Mouse (Mus musculus): ENCODE measurements at regions not wholly inside any gene's neighbourhood (a gene's known extent, or its start where the extent isn't known, plus 50 kb on each side); places are given as distances from the start of the nearest gene placed in this dataset.

DNA sequence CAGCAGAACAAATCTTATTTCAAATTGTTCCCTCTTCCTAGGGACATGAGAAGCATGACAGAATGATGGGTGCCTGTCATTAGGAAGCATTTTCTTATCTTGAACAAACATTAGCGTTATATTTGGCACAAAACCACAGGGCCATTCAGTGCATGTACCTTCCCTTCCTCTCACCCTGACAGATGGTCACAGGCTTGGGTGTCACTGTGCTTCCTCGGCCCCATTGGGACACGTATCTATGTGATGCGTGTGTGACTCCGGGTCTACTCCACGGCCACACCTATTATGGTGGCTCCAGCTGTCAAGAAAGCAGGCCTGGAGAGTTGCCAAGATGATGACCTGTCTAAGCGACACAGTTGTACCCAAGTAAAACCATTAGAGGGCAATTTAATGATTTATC is 298.5 kb upstream of the Pabpc6 start:
- TF ChIP-seq CHD2 (IDR thresholded peaks at IDR 0.05; ENCODE audit: low read length) (no peak), IRF4 (IDR thresholded peaks at IDR 0.05; ENCODE audit: low read depth, low read length) (no peak), ELF1 (IDR thresholded peaks at IDR 0.05; ENCODE audit: low read depth, low read length) (no peak), TCF12 (IDR thresholded peaks at IDR 0.05; ENCODE audit: low read depth, low read length) (no peak), EP300 (IDR thresholded peaks at IDR 0.05; ENCODE audit: low read length) (no peak)
